Mouse (Mus musculus) lung, postnatal 10 days (tissue): Measurements from ENCODE around the gene Aoc2.
"Not testable (repeated sequence)": the region's sequence is repeated elsewhere in the genome, so short reads cannot be mapped to it uniquely, and the experiment has no call there.

Experiments used
- DNase-seq: peaks from one replicate; pipeline ENCODE4 v3.0.0; 2021

Aoc2 gene

GRCm38 (mm10) chr11:101315665-101316500, 9.0 kb upstream of the Aoc2 start, which contains the start of gene Psme3:
Gene Psme3 (plus strand): TSS chr11:101316213.
- DNase-seq, result peak; percentile 94

DNA sequence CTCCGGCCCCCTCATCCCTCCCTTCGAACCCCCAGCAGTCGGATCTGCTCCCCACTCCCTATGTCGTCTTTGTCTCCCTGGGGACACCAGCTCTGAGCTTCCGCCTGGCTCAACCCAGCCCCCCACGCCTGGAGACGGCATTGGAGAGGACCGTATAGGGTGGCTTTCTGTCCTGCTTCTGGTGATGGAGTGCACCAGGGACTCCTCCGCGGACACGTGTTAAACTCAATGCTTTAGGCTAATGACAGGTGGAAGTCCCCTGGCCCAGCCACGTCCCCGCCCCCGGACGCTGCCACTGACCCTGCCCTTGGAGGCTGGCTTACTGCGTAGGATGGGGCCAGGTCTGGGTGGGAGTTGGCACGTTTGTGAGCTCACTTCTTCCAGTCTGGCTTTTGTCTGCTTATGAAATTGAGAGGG, 8.4 kb upstream of the Aoc2 start:
- DNase-seq, result peak; percentile 33

- peak; percentile 84 for DNase-seq
These were observed 1.3 kb upstream of the Aoc2 start for GRCm38 (mm10) chr11:101323609-101324008.

GRCm38 (mm10) chr11:101325201-101325600, 338 bp downstream of the Aoc2 start:
- not testable (repeated sequence) for DNase-seq

DNA sequence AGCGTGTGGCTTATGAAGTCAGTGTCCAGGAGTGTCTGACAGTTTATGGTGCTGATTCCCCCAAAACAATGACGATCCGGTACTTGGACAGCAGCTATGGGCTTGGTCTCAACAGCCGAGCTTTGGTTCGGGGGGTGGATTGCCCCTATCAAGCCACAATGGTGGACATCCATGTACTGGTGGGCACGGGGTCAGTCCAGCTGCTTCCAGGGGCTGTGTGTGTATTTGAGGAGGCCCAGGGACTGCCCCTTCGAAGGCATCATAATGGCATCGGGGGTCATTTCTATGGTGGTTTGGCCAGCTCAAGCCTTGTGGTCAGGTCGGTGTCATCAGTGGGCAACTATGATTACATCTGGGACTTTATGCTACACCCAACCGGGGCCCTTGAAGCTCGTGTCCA, 1.3 kb downstream of the Aoc2 start:
- no peak for DNase-seq

DNA sequence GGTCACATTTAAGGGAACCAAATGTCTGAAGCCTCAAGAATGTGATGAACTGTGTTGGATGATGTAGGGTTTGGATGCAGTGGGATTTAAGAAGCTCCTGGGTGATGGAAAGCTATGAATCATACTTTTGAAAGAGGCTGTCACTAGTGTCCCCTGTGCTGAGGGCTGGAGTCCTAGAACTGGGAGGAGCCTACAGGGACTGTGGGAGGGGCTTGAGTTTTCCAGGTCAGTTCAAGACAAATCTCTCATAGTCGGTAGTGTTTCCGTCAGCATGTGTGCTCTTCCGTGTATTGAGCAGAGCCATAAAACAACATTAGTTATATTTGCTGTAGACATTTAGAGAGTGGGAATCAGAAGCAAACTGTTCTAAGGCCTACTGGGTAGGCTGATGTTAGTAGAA, 2.4 kb downstream of the Aoc2 start:
- DNase-seq, result no peak

GRCm38 (mm10) chr11:101328941-101329635, 4.2 kb downstream of the Aoc2 start:
- peak; percentile 25 for DNase-seq

- DNase-seq, result no peak
These were observed 5.6 kb downstream of the Aoc2 start, which contains the start of gene Aoc3 for GRCm38 (mm10) chr11:101330371-101330924. Gene Aoc3 (plus strand): TSS chr11:101330605.

- not testable (repeated sequence) for DNase-seq
These were observed 6.1 kb downstream of the Aoc2 start for GRCm38 (mm10) chr11:101330961-101331360.

GRCm38 (mm10) chr11:101332537-101332936, 7.7 kb downstream of the Aoc2 start:
- no peak for DNase-seq

DNA sequence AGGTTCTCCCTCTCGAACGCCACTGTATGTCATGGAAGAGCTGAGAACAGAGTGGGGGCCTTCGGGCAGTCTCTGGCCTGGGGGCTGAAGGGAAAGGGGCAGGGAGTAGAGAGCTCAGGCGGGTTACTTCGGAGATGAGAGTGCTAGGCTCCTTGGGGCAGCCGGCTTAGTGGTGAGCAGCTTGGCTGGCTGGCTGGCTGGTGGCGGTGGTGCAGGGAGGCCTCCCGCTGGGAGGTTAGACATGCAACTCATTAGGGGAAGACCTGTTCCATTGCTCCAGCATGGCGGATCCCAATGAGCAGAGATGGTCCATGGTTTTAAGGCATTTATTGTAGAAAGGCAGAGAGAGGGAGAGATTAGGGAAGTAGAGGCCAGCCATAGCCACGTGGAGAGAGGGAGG, 9.2 kb downstream of the Aoc2 start:
- DNase-seq, result no peak

DNA sequence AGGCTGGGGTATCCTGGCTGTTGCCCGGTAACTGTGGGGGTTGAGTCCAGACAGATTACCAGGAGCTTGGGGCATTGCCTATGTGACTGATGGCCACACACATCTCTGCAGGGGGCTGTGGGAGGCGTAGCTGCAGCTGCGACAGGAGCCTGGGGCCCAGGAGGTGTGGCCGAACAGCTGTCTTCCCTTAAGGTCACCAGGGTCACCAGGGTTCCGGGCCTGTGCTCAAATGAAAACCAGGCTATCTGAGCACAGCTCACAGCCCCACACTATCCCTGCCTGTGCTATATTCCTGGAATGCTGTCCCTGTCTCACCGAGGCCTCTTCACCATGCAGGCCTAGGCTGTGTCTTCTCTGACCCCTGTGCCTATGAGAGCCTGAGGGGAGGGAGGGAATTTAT, 9.7 kb downstream of the Aoc2 start:
- DNase-seq, result no peak

DNA sequence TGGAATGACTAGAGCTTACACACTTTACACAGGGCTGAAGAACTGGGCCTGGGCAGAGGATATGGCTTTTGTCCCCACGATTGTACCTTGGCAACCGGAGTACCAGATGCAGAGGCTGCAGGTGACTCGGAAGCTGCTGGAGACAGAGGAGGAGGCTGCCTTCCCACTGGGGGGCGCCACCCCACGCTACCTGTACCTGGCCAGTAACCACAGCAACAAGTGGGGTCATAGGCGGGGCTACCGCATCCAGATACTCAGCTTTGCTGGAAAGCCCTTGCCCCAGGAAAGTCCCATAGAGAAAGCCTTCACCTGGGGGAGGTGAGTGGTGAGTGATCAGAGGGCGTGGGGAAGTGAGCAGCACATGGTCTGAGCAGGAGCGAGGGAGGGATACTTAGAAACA, 10.8 kb downstream of the Aoc2 start:
- DNase-seq, result no peak

- peak; percentile 49 for DNase-seq
These were observed 13.4 kb downstream of the Aoc2 start for GRCm38 (mm10) chr11:101338123-101338760.

- no peak for DNase-seq
These were observed 22.4 kb downstream of the Aoc2 start for GRCm38 (mm10) chr11:101347083-101347775.

GRCm38 (mm10) chr11:101348774-101349173, 23.9 kb downstream of the Aoc2 start:
- DNase-seq, result no peak

DNA sequence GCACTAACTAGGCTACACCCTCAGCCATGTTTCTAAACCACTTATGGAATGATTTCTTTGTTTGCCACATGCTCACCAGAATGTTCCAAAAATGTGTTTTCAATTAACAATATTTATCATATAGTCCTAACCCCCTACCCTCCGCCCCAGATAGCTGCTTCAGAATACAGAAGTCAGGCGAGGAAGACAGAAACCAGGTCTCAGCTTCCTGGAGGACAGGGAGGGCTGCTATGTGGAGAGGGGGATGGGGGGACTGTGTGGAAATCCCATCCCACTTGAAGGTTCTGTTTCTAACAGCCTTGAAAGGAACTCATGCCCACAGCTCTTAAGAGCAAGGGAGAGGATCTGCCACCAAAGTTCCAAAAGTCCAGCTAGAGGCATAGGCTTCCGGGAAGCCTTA, 24.4 kb downstream of the Aoc2 start:
- DNase-seq, result no peak

DNA sequence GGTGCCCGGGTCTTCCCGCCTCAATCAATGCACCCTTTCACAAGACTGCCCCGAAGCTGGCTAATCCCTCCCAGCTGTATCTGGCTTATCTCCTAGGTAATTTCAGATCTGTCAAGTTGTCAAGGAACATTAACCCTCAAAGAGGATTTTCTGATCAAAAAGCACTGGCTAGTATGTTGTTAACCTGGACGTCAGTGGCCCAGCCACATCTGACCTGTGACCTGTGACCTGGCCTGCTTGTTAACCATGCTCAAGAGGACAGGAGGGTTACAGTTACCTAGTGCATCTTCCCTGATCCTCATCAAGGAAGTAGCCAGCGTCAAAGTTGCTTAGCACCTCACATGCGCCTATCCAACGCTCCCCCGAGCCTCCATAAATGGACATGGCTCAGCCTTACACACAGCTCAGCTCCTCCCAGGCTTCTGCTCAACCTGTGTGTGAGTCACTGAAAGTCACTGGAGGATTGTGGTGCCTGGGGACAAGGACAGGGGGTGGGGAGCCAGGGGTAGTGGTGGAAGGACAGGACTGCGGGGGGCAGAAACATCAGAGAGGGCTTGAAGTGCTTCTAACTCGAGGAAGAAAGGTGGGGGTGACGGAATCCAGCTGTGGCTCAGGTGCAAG, 26.3 kb downstream of the Aoc2 start:
- no peak for DNase-seq

DNA sequence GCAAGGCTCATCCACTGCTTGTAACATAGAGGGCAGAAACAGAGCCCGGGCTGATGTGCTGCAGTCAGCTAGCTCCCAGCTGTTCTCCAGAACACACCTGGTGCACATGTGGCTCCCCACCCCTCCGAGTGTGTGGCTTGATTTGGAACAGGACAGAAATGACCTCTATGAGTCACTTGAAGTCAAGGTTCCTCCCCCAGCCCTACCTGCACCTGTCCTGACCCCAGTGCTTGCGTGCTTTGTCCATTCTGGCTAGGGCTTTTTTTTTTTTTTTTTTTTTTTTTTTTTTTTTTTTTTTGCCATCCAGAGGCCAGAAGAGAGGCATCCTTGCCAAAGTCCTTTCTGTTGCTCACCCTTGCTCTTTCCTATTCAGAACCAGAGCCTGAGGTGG, 26.9 kb downstream of the Aoc2 start:
- DNase-seq, result no peak

DNA sequence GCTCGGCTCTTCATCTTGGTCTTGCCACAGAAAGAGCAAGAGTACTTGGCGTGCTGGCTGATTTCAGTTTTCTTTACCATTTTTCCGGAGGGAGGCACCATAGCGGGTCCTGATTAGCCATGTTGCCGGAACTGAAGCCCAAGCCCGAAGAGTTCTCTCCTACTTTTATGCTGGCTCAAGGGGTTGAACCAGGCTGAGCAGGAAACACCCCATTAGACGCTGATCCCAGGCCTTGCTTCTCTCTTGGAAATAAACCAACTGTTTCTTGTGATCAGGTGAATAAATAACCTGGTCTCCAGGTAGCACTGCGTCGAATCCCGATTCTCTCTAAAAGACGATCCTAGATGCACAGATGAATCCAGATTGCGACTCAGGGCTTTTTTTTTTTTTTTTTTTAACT, 28.6 kb downstream of the Aoc2 start:
- DNase-seq, result no peak

GRCm38 (mm10) chr11:101354438-101355010, 29.7 kb downstream of the Aoc2 start:
- DNase-seq, result no peak

DNA sequence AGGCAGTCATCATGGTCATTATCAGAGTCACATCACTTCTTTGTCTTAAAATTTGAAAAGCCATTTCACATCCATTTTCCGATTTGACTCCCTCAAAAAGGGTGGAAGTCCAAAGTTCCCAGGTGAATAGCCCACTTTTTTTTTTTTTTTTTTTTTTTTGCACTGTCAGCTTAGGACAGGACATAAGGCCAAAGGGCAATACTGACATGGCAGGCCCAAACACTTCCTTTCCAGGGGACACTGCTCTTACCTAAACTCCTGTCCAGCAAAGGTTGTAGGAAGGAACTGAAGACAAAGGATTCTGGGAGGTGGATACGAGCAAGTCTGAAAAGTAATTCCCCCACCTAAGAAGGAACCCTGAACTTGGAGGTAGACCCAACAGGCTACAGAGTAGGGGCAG, 31.1 kb downstream of the Aoc2 start:
- no peak for DNase-seq
